Mouse (Mus musculus): ENCODE measurements at regions not wholly inside any gene's neighbourhood (a gene's known extent, or its start where the extent isn't known, plus 50 kb on each side); places are given as distances from the start of the nearest gene placed in this dataset.

GRCm38 (mm10) chr10:38147421-38147820 lies 674.2 kb downstream of the Rfpl4b start:
- no peak for DNase-seq (ENCODE audit: low spot score)

- no peak for DNase-seq (ENCODE audit: low spot score)
Measured at GRCm38 (mm10) chr10:38139196-38139595, 682.4 kb downstream of the Rfpl4b start.

DNA sequence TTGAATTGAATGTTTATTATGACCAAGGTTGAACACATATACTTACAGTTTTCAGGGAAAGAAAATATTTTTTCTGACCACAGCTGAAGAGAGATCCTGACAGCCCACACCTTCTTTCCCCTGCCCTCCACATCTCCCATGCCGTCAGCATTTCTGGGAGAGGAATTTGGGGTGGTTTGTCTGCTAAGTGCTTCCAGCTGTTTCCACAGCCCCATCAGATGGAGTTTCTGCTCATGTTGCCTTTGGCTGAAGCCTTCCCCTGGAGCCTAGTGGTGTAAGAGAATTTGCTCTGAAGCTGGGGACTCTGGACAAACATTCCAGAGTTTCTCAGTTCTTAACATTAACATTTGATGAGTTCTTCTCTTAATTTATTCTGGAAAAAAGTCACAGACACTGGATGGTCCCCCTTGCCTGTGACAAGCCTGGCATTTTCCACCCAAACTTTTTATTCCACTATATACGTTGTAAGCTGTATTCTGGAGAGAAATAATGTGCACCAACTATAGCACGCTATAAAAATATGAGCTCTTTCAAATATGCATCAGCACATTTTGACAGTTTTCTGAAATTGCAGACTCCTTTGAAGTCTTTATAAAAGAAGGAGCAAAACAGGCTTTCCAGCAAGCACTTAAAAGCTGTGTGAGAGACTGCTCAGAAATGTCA lies 699.5 kb downstream of the Rfpl4b start:
- no peak for DNase-seq (ENCODE audit: low spot score)

DNA sequence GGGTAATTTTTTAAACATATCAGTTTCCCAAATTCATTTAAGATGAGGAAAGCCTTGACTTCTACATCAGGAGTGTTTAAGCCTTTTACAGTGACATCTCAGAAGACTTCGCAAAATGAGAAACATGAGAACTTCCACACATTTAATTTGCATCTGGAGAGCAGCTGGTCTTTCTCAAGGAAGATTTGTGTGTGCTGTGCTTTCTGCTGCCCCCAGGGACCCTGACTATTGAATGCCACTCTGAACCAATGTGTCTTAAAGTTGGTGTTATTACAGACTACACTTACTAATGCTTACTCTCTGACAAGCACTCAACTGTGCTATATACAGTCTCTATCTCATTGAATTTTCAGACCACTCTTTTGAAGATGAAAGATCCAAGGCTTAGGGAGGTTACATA lies 703.0 kb downstream of the Rfpl4b start:
- no peak for DNase-seq (ENCODE audit: low spot score)

GRCm38 (mm10) chr10:38116516-38116915 lies 705.1 kb downstream of the Rfpl4b start:
- DNase-seq (ENCODE audit: low spot score): no peak

DNA sequence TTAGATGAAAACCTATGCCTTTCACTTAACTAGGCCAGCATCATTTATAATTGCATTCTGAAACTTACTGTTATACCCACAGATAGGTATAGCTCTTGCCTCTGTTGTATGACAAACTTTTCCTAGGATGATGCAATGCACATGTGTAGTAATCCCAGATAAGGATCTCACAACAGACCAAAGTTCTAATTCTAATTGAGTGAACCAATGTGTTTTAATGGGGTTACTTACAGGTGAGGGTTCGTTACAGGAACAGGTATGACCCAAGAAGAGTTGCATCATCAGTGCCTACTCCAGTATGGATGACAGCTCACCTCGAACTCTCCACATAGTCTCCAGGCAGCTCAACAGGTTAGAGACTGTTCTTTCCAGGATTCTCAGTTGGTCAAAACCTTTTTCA lies 707.4 kb downstream of the Rfpl4b start:
- no peak for DNase-seq (ENCODE audit: low spot score)

DNA sequence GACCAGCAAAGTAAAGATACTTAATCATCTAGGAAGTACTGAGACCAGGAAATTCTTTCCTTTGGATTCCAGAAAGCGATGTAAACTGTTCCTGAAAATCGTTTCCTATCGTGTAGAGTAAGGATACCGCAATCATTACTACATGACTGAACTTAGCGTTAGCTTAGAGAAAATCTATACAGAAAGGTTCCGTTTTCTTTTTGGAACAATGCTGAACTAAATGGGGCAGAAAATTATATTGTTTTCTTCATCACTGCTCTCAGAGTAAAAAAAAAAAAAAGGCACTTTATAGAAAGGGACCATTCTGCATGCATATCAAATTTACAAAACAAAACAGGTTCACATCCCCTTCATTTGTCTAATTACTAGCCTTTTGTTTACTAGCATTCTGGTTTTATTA lies 713.0 kb downstream of the Rfpl4b start:
- DNase-seq (ENCODE audit: low spot score): no peak

- no peak for DNase-seq (ENCODE audit: low spot score)
Measured at GRCm38 (mm10) chr10:38103570-38103969, 718.0 kb downstream of the Rfpl4b start.

- DNase-seq (ENCODE audit: low spot score): no peak
Measured at GRCm38 (mm10) chr10:38078521-38078920, 743.1 kb downstream of the Rfpl4b start.

GRCm38 (mm10) chr10:38072394-38072793 lies 749.2 kb downstream of the Rfpl4b start:
- DNase-seq (ENCODE audit: low spot score): no peak

GRCm38 (mm10) chr10:38059050-38059449 lies 762.5 kb downstream of the Rfpl4b start:
- DNase-seq (ENCODE audit: low spot score): no peak

DNA sequence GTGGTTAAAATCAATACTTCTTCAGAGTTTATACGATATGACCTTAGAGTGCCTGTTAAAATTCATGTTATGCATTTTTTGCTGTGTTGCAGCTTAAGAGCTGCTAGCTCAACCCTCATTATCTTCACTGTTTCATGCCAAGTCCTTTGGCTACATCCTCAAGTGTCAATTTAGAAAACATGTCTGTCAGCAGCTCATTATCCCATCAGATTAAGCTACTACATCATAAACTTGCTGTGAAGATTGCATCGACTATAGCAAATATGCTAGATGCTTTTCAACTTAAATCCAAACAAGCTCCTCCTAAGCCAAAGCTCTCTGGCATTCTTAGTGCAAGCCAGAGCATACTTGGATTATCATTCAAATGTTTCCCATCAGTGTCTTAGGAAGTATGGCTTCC lies 811.1 kb downstream of the Rfpl4b start:
- no peak for DNase-seq (ENCODE audit: low spot score)

- no peak for DNase-seq (ENCODE audit: low spot score)
Measured at GRCm38 (mm10) chr10:37995691-37996445, 825.7 kb downstream of the Rfpl4b start.

- DNase-seq (ENCODE audit: low spot score): no peak
Measured at GRCm38 (mm10) chr10:37988297-37989263, 833.0 kb downstream of the Rfpl4b start.

GRCm38 (mm10) chr10:37978899-37979539 lies 840.3 kb upstream of the Marcks start:
- no peak for DNase-seq (ENCODE audit: low spot score)

- no peak for DNase-seq (ENCODE audit: low spot score)
Measured at GRCm38 (mm10) chr10:37960051-37960450, 821.3 kb upstream of the Marcks start.

GRCm38 (mm10) chr10:37914780-37915179 lies 776.1 kb upstream of the Marcks start:
- DNase-seq (ENCODE audit: low spot score): no peak

DNA sequence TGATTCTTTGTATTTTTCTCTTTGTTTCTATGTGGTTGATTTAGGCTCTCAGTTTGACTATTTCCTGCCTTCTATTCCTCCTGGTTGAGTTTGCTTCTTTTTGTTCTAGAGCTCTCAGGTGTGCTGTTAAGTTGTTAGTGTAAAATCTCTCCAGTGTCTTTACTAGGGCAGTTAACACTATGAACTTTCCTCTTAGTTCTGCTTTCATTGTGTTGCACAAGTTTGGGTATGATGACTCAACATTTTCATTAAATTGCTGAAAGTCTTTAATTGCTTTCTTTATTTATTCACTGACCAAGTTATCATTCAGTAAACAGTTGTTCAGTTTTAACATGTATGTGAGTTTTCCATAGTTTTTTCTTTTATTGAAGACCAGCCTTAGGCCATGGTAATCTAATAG lies 772.9 kb upstream of the Marcks start:
- DNase-seq (ENCODE audit: low spot score): no peak

DNA sequence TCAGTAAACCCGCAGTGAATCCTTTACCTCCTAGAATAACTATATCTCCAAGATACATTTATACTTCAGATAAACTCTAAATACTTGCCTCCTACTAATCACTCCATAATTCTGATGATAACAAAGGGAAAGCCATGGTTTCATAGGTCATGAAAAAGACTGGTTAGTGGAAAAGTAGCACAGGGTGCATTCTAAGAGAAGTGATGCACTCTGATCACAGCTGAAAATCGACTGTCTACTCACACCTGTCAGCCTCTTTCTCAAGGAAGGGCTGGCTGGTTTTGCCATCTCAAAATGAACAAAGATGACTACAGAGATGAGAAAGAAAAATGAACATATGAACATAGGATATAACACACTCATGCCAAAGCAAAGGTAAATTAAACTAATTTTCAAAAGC lies 769.6 kb upstream of the Marcks start:
- DNase-seq (ENCODE audit: low spot score): no peak

DNA sequence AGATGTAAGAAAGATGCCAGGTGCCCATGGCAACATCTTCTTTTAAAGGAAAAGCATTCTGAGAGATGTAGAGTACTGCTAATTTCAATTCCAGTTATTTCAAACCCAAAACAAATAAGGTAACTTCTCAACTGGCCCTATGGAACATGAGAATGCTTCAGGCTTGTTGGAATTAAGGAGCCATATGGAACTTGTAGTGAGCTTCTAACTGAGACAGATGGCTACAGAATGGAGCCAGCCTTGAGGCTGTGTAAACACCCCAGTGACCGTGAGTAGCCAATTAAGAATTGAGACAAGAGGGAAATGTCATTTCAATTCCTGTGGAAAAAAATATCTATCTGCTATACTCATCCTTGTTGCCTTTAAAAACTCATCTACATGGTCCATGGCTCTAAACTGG lies 769.0 kb upstream of the Marcks start:
- no peak for DNase-seq (ENCODE audit: low spot score)

- no peak for DNase-seq (ENCODE audit: low spot score)
Measured at GRCm38 (mm10) chr10:37887961-37888360, 749.2 kb upstream of the Marcks start.
